Mouse (Mus musculus): Measurements from ENCODE around the gene Theg.

Theg gene

DNA sequence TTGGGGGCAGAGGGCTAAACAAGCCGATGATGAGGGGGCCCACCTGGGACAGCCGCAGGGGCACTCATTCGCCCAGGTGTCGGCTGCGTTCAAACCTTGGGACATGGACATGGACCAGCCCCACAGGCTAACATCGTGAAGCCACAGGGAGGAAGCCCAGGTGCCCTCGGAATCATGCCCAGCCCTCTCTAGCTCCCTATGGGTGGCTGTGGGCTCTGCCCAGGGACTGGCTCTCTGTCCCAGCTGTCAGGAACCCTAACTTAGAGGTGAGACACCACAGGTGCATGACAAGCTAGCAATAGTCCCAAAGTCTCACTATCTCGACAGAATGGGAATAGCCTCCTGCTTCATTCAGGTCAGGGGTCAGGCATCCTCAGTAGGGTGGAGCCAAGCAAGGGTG lies 34.6 kb downstream of the Theg start:
- CTCF ChIA-PET, result interaction anchor here in 1 of 4 experiments (0.6 kb wide), 1 partner anchor 1483 kb away, joined by 3 read pairs; no protein-coding TSS in a partner anchor
- POLR2A ChIA-PET, result interaction anchor here in 2 of 4 experiments (1.0 to 3.7 kb wide), 5 partner anchors 8 to 20 kb away, joined by 5 to 24 read pairs (median 5); partner anchors contain the start of gene Plpp2 (in 1 of the 2)

DNA sequence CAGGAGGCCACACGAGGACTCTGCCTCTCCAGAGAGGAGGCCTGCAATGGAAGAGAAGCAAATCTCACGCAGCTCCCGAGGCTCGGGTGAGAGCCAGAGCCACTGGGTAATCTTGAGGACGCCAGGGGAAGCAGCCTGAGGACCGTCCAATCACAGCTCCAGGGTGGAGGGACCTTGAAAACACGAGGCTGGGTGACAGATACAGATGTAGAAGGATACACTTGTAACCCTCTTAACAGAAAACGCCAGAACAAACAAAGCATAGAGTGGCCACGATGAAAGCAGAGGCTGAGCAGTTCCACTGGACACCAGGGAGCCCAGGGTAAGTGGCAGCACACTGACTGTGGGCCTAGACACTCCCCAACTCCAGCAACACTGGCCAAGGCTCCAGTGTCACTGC lies 36.8 kb downstream of the Theg start:
- CTCF ChIA-PET, result no interaction called here
- POLR2A ChIA-PET, result no interaction called here

DNA sequence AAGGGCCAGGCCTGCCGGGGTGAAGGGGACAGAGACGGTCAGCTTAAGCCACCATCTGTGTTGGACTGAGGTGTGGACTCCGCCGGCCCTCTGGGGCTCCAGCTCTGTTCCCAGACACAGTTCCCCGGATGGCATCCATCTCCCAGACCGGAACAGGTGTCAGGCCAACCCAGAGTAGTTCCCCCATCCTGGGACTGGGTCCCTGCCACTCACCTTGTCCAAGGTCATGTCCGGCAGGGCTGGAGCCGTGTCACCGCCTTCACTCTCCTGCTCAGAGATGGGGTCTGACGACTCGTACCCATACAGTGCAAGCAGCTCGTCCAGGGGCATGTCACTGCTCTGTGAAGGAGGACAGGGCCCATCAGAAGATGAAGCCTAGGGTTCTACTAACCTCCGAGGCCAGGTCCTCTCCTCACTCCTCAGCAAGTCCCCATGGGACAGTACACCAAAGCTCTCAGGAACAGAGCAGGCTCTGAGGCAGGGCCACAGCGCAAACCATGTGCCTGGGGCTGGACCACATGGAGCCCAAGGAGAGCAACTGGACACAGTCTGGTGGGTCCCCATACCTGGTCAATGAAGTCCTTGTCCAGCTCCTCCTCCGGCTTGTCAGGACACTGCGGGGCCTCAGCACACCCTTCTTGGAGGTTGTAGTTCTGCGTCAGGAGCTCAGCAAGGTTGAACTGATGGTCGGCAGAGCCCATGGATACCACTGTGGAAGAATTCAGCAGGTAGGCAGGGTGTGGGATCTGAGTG lies 38.0 kb downstream of the Theg start:
- CTCF ChIA-PET, result no interaction called here
- POLR2A ChIA-PET, result interaction anchor here in 1 of 4 experiments (0.6 kb wide), 1 partner anchor 661 kb away, joined by 3 read pairs; no protein-coding TSS in a partner anchor

DNA sequence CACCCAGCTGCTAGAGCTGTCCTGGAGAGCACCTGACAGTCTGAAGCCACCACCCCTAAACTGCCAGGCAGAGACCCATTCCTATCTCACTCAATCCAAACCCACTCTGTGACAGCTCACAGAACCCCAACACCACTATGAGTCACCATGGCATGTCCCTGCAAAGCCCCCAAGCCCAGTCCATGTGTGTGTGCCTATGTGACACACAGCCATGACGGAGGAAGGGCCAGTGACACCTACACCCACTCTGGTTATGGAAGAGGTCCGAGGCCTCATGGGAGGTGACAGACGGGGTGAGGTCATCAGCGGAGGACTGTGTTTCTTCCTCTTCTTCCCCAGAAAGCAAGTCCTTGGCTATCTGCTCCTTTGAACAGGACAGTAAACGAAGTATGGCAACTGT lies 38.6 kb downstream of the Theg start:
- ChIA-PET POLR2A (no interaction called here), CTCF (no interaction called here)

DNA sequence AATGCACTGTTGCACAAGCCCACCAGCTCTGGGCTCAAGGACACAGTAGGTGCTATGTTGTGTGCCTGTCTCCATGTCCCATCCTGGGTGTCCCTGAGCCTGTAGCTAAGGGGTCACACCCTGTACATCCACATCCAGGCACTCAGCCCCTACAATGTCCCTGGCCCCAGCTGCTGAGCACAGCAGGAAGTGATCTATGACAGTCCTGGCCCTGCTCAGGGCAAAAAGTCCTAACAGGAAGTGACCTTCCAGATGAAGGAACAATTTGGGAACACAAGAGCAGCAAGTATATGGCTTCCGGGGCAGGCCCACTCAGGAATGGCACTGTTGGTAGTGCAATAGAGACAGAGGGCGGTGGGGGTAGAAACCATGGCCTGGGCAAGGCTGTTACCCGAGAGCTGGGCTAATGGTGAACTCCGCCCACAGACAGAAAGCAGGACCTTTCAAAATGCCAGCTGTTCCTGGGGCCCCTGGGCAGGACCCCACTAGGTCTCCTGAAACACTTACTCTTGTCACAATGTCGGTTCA lies 39.9 kb downstream of the Theg start:
- CTCF ChIA-PET, result no interaction called here
- POLR2A ChIA-PET, result interaction anchor here in 1 of 4 experiments (1.0 kb wide), 1 partner anchor 14 kb away, joined by 3 read pairs; the partner anchor contains the start of gene Plpp2

DNA sequence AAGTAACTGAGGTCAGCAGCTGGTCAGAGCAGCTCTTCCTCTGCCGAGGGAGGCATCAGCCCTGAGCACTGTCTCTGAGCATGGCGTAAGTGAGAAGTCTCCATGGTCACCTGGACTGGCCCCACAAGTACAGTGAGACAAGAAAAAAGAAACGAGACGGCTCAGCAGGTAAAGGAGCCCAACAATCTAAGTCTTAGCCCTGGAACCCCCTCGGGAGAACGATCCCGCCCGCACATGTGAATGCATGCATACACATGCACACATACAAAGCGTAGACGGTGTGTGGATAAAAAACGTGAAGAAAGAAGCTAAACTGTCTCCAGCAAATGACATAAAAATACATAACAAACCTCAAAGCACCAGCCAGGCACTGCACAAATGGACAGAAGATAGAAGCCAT lies 40.6 kb downstream of the Theg start:
- ChIA-PET POLR2A (interaction anchor here in 1 of 4 experiments (1.0 kb wide), 1 partner anchor 13 kb away, joined by 3 read pairs; the partner anchor contains the start of gene Plpp2), CTCF (no interaction called here)

DNA sequence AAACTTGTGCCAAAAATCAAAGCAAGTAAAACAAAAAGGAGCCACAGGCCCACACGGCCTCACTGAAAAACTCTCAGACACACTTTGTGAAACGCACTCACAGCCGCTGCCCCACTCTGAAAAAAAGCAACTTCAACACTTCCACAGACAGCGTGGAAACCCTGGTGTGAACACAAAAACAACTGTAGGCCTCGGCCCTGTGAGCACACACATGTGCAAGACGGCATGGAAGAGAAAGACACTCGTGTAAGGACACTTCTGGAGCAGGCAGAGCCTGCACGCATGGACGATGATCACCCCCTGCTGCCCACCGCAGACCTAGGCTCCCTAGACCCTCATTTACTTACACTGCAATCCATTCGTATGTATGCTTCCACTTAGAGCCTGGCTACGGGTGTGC lies 41.2 kb downstream of the Theg start:
- CTCF ChIA-PET, result no interaction called here
- POLR2A ChIA-PET, result interaction anchor here in 1 of 4 experiments (1.0 kb wide), 1 partner anchor 12 kb away, joined by 3 read pairs; the partner anchor contains the start of gene Plpp2

DNA sequence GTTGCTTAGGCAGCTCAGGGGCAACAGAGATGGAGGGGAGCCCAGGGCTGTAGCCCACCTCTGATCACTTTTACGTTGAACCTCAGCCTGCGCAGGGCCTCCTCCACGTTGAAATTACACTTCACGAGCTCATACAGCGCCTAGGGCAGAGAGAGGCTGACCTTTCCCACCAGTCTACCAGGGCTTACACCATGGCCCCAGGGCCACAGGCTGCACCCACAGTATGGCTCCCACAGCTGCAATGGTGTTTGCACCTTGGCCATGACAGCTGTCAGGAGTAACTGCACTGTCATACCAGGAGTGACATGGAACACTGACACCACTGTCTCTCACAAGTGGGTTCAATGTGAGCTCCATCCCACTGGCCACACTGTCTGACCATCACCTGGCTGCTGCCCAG lies 42.5 kb downstream of the Theg start:
- ChIA-PET POLR2A (interaction anchor here in 2 of 4 experiments (1.3 to 4.8 kb wide), 4 partner anchors 9 to 16 kb away, joined by 3 to 24 read pairs (median 8); partner anchors contain the start of gene Mier2 (in 2 of the 2)), CTCF (no interaction called here)

DNA sequence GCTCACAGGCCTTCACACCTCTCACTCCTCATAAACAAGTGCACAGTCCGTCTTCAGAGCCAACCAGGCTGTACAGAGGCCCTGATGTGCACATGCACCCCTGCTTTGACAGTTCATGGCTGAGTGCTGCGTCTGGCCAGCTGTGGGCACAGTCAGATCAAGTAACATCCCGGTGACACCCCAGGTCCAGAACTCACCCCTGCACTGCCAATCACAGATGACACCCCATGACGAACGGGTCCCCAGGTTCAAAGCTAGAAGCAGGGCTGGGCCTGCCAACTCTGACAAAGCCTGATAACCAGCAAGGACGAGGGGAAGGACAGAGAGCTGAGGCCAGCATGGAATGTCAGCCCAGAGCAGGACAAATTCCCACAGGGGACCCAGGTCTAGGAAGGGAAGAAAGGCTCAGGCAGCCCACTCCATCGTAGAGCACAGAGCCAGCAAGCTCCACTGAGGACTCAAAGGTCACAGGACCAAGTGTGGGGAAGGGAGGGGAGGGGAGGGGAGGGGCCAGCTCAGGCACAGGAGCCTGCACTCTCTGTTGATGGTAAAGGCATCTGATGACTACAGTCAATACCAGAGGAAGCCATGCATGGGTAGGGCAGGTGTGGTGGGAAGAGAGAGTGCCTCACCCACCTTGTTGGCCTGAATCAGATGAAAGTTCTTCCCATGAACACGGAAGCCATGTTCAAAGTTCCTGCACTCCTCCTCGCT lies 43.1 kb downstream of the Theg start:
- POLR2A ChIA-PET, result interaction anchor here in 2 of 4 experiments (1.3 to 4.8 kb wide), 4 partner anchors 10 to 15 kb away, joined by 3 to 24 read pairs (median 8); partner anchors contain the start of gene Mier2 (in 2 of the 2)

DNA sequence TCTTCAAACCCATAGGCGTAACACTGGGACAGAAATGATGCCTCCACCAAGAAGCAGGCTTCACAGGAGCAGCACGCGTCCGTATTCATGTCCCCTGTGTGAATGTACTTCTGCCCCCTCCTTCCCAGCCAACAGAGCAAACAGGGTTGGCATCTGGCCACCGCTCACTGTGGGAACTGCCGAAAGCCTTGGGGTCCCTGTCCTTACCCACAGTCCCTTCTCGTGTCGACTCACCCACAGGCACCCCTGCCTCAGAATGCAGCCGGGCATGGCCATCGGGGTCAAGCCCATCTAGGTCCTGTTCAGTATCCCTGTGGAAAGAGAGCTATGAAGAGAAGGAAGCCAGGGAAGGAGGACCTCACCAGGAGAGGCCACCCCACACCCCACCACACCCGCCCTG lies 45.0 kb downstream of the Theg start:
- CTCF ChIA-PET, result no interaction called here
- POLR2A ChIA-PET, result interaction anchor here in 2 of 4 experiments (1.2 to 4.8 kb wide), 3 partner anchors 12 to 96 kb away, joined by 3 to 24 read pairs (median 3); partner anchors contain the start of genes Mier2 (in 2 of the 2) and Shc2 (in 1 of the 2)

More for the DNA sequence above, 43.1 kb downstream of the Theg start:
- CTCF ChIA-PET, result no interaction called here

DNA sequence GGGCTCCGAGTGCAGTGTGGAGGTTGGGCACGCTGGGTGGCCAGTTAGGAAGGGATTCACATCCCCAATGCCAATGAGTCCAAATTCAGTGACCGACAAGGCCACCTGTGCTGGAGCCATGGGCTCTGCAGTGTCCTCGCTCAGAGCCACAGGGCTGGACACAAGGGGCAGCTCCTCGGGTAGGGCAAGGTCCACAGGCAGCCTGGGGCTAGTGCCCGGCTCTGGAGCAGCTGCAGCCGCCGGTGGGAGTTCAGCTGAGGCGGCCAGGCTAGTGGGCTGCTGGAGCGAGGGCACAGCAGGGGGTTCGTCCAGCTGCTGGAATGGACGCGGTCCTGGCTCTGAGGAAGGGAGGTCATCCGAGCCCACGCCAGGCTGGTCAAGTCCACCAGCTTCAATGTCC lies 45.6 kb downstream of the Theg start:
- POLR2A ChIA-PET, result interaction anchor here in 3 of 4 experiments (0.6 to 4.8 kb wide), 7 partner anchors 13 to 1081 kb away, joined by 3 to 24 read pairs (median 3); partner anchors contain the start of genes Mier2 (in 2 of the 3) and Shc2 (in 1 of the 3)
- CTCF ChIA-PET, result interaction anchor here in 1 of 4 experiments (0.7 kb wide), 1 partner anchor 9 kb away, joined by 4 read pairs; no protein-coding TSS in a partner anchor

DNA sequence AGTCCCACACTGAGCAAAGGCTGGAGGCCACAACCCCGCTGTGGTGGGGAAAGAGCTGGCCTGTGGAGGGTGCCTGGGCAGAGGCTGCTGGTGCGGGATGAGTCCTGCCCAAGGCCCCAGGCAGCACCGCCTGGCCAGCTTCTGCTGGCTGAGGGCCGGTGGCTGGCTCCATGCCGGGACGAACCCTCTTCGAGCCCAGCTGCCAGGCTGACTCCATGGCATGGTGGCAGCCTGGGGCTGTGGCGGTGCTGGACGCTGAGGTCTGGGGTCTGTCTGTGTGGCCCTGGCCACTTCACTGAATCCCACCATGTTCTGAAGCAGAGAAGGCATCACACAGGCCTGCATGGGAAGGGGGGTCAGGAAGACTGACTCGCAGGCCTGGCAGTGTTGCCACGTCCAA lies 46.4 kb downstream of the Theg start:
- CTCF ChIA-PET, result interaction anchor here in 1 of 4 experiments (0.7 kb wide), 1 partner anchor 1104 kb away, joined by 4 read pairs; no protein-coding TSS in a partner anchor
- POLR2A ChIA-PET, result interaction anchor here in 1 of 4 experiments (0.5 to 4.8 kb wide), 3 partner anchors 14 to 1306 kb away, joined by 4 to 24 read pairs (median 7); partner anchors contain the start of gene Mier2

DNA sequence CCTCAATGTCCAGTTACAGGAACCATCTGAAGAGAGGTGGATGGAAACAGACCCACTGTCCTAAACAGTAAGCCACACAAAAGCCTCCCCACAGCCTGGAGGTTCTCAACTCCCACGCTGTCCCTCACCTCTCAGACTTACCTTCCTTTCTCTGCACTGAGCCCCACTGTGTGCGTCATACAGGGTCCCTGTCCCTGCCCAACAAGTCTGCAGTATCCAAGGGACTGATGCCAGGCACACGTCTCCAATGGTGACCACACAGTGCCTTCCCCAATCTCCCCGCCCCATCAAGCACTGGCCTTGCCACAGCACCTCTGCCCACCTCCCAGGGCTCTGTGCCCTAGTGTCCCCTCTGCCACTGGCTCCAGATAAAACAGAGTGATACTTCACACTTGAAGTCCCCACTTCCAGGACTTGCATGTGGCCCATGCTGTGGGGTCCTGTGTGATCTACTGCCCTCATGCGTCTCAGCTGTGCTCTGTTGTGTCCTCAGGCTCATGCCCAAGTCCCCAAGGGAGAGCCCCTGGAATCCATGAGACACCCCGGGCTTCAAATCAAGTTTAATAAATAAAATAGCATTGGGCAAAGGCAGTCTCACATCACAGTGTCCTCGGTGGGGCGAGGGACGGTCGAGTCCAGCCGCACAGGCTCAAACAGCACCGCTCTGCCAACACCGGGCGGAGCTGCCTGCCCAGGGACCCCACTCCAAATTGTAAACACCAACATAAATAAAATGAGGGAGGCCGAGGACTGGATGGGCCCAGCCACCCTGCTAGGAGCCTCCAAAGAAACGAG lies 47.2 kb downstream of the Theg start:
- ChIA-PET POLR2A (no interaction called here), CTCF (interaction anchor here in 2 of 4 experiments (0.5 to 0.7 kb wide), 2 partner anchors 1103 to 1917 kb away, joined by 3 to 4 read pairs; no protein-coding TSS in a partner anchor)

DNA sequence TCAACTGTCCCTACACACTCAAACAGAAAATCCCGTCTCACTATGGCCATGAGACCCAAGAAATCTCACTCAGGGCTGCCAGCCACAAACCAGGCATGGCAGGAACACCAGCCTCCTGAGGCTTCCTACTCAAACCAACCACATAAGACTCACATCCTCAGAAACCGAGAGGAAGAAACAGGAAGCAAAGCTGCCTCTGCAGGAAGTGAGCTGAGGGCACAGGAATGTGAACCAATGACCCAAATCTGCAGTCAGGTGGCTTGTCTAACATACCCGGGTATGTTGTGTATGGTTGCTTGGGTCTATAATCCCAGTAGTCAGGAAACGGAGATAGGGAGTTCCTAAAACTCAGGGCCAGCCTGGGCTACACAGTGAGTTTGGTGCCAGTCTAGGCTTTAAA lies 48.3 kb downstream of the Theg start:
- ChIA-PET CTCF (no interaction called here), POLR2A (interaction anchor here in 1 of 4 experiments (0.5 to 0.6 kb wide), 2 partner anchors 20 to 1030 kb away, joined by 3 to 4 read pairs; no protein-coding TSS in a partner anchor)

DNA sequence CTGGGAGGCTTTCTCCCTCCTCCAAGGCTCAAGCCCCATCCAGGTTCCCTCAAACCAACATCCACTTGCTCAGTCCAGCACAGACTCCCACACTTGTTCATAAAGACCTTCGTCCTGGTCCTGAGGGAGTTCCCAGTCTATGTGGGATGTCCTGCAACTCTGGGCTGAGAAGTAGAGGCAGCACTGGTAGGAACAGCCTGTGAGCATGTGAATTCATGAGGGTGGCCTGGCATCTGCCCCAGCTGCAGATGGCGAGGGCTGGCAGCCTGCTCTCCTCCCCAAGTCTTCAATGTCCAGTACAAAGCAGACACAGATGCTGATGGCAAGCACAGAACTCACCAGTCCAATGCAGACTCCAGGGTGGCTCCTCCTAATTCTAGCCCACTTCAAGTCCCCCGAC lies 48.8 kb downstream of the Theg start:
- ChIA-PET CTCF (interaction anchor here in 2 of 4 experiments (0.6 kb wide), 2 partner anchors 108 to 247 kb away, joined by 3 to 5 read pairs; no protein-coding TSS in a partner anchor), POLR2A (interaction anchor here in 1 of 4 experiments (1.1 kb wide), 1 partner anchor 15 kb away, joined by 5 read pairs; no protein-coding TSS in a partner anchor)

DNA sequence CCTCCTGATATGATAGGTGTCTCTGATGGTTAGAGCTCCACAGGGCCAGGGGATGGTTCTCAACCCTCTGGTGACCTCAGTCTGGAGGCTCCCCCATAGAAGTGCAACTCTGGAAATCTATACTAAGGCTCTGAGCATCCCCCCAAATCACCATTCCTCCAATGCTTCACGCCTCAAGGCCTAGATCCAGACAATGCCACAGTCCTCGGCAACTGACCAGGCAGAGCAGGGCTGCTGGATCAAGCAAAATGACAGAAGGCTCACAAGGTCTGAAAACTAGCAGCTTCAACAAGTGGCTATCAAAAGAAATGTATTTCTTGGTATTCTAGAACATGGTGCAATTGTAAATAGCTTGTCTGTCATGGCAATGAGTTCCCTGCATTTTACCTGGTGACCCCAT lies 49.4 kb downstream of the Theg start:
- POLR2A ChIA-PET, result interaction anchor here in 2 of 4 experiments (0.6 to 1.1 kb wide), 2 partner anchors 16 to 73 kb away, joined by 3 to 5 read pairs; no protein-coding TSS in a partner anchor
- CTCF ChIA-PET, result interaction anchor here in 2 of 4 experiments (0.6 kb wide), 2 partner anchors 109 to 247 kb away, joined by 3 to 5 read pairs; no protein-coding TSS in a partner anchor

DNA sequence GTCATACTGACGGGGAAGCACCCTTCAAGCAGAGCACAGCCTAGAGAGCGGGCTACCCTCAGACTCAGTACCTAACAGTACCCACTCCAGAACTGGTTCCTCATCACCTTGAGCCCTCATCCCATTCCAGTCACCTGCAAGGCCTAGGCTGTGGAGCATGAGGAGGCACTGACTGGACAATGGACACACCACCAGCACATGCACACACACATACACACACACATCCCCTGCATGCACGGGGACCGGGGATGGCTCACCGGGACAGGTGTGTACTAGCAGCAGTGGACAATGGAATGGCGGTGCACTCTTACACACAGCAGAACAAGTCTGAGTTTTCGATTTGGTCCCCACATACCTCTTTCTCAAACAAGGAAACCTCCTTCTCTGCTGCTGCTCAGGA lies 49.9 kb downstream of the Theg start:
- ChIA-PET CTCF (no interaction called here), POLR2A (interaction anchor here in 2 of 4 experiments (0.6 to 1.1 kb wide), 2 partner anchors 16 to 73 kb away, joined by 3 to 5 read pairs; no protein-coding TSS in a partner anchor)

DNA sequence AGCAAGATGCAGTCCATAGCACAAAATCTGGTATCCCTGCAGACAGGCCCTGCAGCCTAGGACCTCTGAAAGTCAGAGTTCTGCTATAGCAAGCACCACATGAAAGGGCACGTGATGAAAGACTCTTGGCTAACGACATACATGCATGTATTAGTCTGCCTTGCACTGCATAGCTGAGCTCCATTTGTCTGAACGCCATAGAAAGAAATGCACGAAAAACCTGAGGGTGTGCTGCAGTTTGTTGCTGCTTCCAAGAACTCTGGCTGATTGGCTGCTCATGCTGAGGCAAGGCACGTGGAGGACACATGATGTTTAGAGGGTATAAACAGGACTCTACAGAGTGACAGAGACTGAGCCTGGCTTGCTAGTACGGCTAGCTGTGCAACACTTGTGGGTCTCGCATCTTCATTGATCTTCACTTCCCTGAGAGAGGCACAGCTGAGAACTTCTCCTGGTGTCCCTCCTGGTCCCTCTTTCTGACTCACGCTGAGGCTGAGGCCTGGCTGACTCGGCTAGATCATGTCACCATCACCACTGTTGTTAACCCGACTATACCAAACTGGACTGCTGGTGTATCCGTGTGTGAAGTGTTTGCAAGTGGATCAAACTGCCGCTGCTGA lies 50.6 kb downstream of the Theg start:
- ChIA-PET POLR2A (no interaction called here), CTCF (no interaction called here)
